Mouse (Mus musculus) erythroblast, embryonic 14.5 days (primary cell): Measurements from ENCODE around the gene Vmn1r86.

Experiments
- GATA1 ChIP-seq: IDR thresholded peaks from 2 replicates; pipeline ENCODE4 v1.6.1; 2012; ENCODE audit warnings: low read length, inconsistent platforms, mixed read lengths
- TAL1 ChIP-seq: IDR thresholded peaks from 3 replicates; pipeline ENCODE4 v1.6.1; 2012; ENCODE audit warnings: low read length, inconsistent platforms, mixed read lengths

DNA sequence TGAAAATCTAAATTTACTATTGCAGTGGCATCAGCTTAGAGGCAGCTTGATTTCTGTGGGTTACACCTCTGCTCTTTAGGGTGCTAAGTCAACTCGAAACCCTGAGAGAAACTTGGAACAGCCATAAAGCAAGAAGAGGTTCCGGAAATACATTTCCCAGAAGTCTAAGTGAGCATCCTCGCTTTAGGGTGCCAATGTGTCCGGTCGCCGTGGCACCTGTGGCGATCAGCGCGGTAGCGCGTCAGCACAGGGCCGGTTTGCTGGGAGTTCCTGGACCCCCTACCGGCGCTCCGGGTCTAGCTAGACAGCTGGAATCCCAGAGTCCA is 65.8 kb downstream of the Vmn1r86 start:
- TF ChIP-seq GATA1 (no peak), TAL1 (no peak)
